Comparison of ENCODE assay signal across 13 mouse cellular contexts in genomic region chrX:14312746-14313145, GRCm38 (mm10).
DNase-seq lines count a peak whose midpoint lies in the region; ATAC-seq and TF ChIP-seq lines count a peak whose summit lies in the region.
"Had no signal": no experiment of that assay in that cellular context is flagged by ENCODE, and none has a peak within 500 bp of the region (broad histone marks: within the 10 kb centered on the region; RNA-seq: fewer than 3 reads in every experiment).

No protein-coding gene starts in this region.

- no peak overlapping the region for H3K9ac ChIP-seq in liver, postnatal 0 days (replicated peaks)
- no peak overlapping the region for H3K9ac ChIP-seq in liver, embryonic 12.5 days
- H3K9ac ChIP-seq: limb, embryonic 12.5 days; lung, embryonic 15.5 days had no signal

- TF ChIP-seq CTCF in liver, postnatal 0 days (IDR thresholded peaks at IDR 0.05; ENCODE audit: low read depth): peak; percentile 13; the same call in 1 of the 2 replicates

- no peak overlapping the region for H3K4me2 ChIP-seq in liver, postnatal 0 days (ENCODE audit: low read depth, low read length)
- H3K4me2 ChIP-seq in liver, embryonic 12.5 days: no peak overlapping the region
- H3K4me2 ChIP-seq: limb, embryonic 12.5 days; lung, embryonic 15.5 days had no signal

- H3K4me3 ChIP-seq in liver, postnatal 0 days (ENCODE audit: low read depth, low read length): no peak overlapping the region
- no peak overlapping the region for H3K4me3 ChIP-seq in liver, embryonic 12.5 days
- H3K4me3 ChIP-seq: limb, embryonic 12.5 days; lung, embryonic 15.5 days had no signal

- TF ChIP-seq EP300 in liver, postnatal 0 days (IDR thresholded peaks at IDR 0.05; ENCODE audit: low read depth): no peak

- WGBS in liver, postnatal 0 days (ENCODE audit: insufficient replicate concordance): 50% methylated on average over 1 of the region's 1 CpGs
- 58% methylated on average over 1 of the region's 1 CpGs for WGBS in liver, embryonic 12.5 days (ENCODE audit: insufficient replicate concordance)

- no peaks in the 10 kb centered on the region for H3K27me3 ChIP-seq in liver, postnatal 0 days (ENCODE audit: insufficient read depth, low read length)
- H3K27me3 ChIP-seq in liver, embryonic 12.5 days (replicated peaks): no peaks in the 10 kb centered on the region
- H3K27me3 ChIP-seq: limb, embryonic 12.5 days; lung, embryonic 15.5 days had no signal

- no peaks in the 10 kb centered on the region for H3K4me1 ChIP-seq in liver, postnatal 0 days (ENCODE audit: insufficient read depth)
- no peaks in the 10 kb centered on the region for H3K4me1 ChIP-seq in liver, embryonic 12.5 days
- H3K4me1 ChIP-seq: limb, embryonic 12.5 days; lung, embryonic 15.5 days had no signal

- no peaks in the 10 kb centered on the region for H3K36me3 ChIP-seq in liver, postnatal 0 days (replicated peaks; ENCODE audit: insufficient read depth, low read length)
- H3K36me3 ChIP-seq in liver, embryonic 12.5 days: no peaks in the 10 kb centered on the region
- H3K36me3 ChIP-seq: limb, embryonic 12.5 days; lung, embryonic 15.5 days had no signal

- ATAC-seq in liver, postnatal 0 days: no peak
- ATAC-seq in liver, embryonic 12.5 days: no peak
- ATAC-seq in megakaryocyte progenitor cell, adult 5-6 weeks (replicated peaks; ENCODE audit: poor library complexity): no peak
- ATAC-seq: inflammation-experienced regulatory T-cells, adult 6 months had no signal

- no peaks in the 10 kb centered on the region for H3K9me3 ChIP-seq in liver, postnatal 0 days (ENCODE audit: low read length)
- no peaks in the 10 kb centered on the region for H3K9me3 ChIP-seq in liver, embryonic 12.5 days (replicated peaks)
- H3K9me3 ChIP-seq: limb, embryonic 12.5 days; lung, embryonic 15.5 days had no signal

- DNase-seq in adrenal gland, adult (ENCODE audit: inconsistent age in 2 of 2, low spot score in 1 of 2): peak; percentile 4 to 33
- no peak for DNase-seq in adrenal gland, adult 18-20 months (ENCODE audit: low spot score in 2 of 2)
- peak; percentile 12 for DNase-seq in heart, postnatal 4 days
- DNase-seq in heart, adult 8-10 months (ENCODE audit: low spot score): no peak
- DNase-seq in liver, postnatal 0 days: no peak
- DNase-seq in brain, adult 2 months (ENCODE audit: low read depth, low spot score): peak; percentile 3
- DNase-seq: spleen, adult 18-20 months; thymus, adult 18-20 months had no signal

- no peak overlapping the region for H3K27ac ChIP-seq in liver, postnatal 0 days (ENCODE audit: low read depth)
- H3K27ac ChIP-seq in liver, embryonic 12.5 days: no peak overlapping the region
- H3K27ac ChIP-seq: limb, embryonic 12.5 days; lung, embryonic 15.5 days had no signal

Comparison
In these comparisons a context has a peak if more than half of its experiments do, and no peak if none do; other contexts are left out.
1. DNase-seq: peak in adrenal gland, adult (2 of 2), heart, postnatal 4 days (single experiment) and brain, adult 2 months (single experiment); none in adrenal gland, adult 18-20 months (0 of 2), heart, adult 8-10 months (single experiment) and liver, postnatal 0 days (single experiment).